Mouse (Mus musculus) kidney, postnatal 0 days (tissue): ENCODE results near the gene Arhgap5. TPM values are rescaled to one million over a fixed set of nuclear protein-coding genes. Genes with fewer than 3 reads are reported as not detected.

Experiments used
- ATAC-seq: fragments of 200-750 bp; cut with Nextera tagmentation; replicated peaks from 2 replicates; pipeline ENCODE4 v1.8.0; 2017; ENCODE audit warnings: low read depth, moderate number of reproducible peaks, moderate TSS enrichment, moderate library complexity; ENCODE audit not compliant: low FRiP score
- DNase-seq: peaks from one replicate; pipeline ENCODE4 v3.0.0-alpha.2; 2016; ENCODE audit warnings: low spot score
- H3K27ac ChIP-seq: fragments of 300-500 bp; sonication (generic); 2 replicates; pipeline ENCODE4 v1.5.1; 2014; ENCODE audit warnings: mild to moderate bottlenecking
- H3K27me3 ChIP-seq: fragments of 300-500 bp; sonication (generic); 2 replicates; pipeline ENCODE4 v1.6.1; 2014; ENCODE audit warnings: low read length, mixed read lengths; ENCODE audit not compliant: insufficient read depth
- H3K36me3 ChIP-seq: fragments of 300-500 bp; sonication (generic); 2 replicates; pipeline ENCODE4 v1.6.1; 2014; ENCODE audit warnings: low read length, mixed read lengths; ENCODE audit not compliant: insufficient read depth
- H3K4me1 ChIP-seq: fragments of 300-500 bp; sonication (generic); replicated peaks from 2 replicates; pipeline ENCODE4 v1.6.1; 2014; ENCODE audit warnings: antibody characterized with exemption, low read length, mixed read lengths; ENCODE audit not compliant: insufficient read depth
- H3K4me2 ChIP-seq: fragments of 300-500 bp; sonication (generic); 2 replicates; pipeline ENCODE4 v1.6.1; 2014; ENCODE audit warnings: mild to moderate bottlenecking, low read length, moderate library complexity, mixed read lengths
- H3K4me3 ChIP-seq: fragments of 300-500 bp; sonication (generic); replicated peaks from 2 replicates; pipeline ENCODE4 v1.5.1; 2014; ENCODE audit warnings: low read depth, low read length
- H3K9ac ChIP-seq: fragments of 300-500 bp; sonication (generic); 2 replicates; pipeline ENCODE4 v1.6.1; 2014; ENCODE audit warnings: low read depth, low read length
- H3K9me3 ChIP-seq: fragments of 300-500 bp; sonication (generic); replicated peaks from 2 replicates; pipeline ENCODE4 v1.6.1; 2016; ENCODE audit warnings: low read length, inconsistent platforms, mixed read lengths
- CTCF ChIP-seq: IDR thresholded peaks from 2 replicates; pipeline ENCODE4 v1.5.1; 2016; ENCODE audit warnings: antibody characterized with exemption, low read depth, mild to moderate bottlenecking, moderate library complexity
- WGBS: fragments of 180-500 bp; shearing (Covaris S2); extraction: QIAGEN DNeasy Blood & Tissue Kit; methylation state at CpG from one replicate; pipeline ENCODE4 v1.1.7; 2014; 5-methylcytosine and 5-hydroxymethylcytosine counted together
- polyA plus RNA-seq: library from polyadenylated mRNA; unstranded; fragments of >200 nt; fragmentation: Nextera tagmentation; extraction: Ambion mirVana; gene quantifications from 2 replicates; pipeline ENCODE4 v1.2.1, GENCODE M21; 2015

The Arhgap5 gene
- polyA plus RNA-seq, 1 experiment from 2014 or later: 42.5 TPM

DNA sequence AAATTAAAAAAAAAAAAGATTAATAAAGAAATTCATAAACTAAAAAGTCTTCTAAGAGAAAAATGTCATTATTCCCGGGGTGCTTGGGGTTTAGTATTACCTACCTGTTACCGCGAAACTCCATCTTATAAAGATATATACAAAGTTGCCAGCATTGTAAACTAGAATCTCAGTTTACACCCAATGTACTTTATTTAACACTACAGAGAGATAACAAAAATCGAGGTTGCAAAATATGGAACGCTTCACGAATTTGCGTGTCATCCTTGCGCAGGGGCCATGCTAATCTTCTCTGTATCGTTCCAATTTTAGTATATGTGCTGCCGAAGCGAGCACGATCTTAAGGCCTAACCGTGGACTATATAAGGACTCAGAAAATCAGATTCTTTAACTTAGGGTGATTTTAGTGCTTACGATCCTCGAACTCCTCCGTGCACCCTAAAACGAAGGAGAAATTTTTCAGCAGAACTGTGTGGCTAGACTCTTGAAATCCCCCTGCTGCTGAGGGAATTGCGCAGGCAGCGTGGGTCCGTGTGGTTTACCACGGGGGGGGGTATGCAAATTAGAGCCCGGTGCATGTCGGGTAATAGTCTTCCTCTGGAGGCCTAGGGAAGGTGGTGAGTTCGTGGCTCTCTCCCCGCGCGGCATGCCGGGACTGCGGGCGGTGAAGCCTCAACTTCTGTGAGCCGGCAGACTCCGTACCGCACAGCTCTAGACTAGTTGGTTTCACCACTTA is 100.7 kb downstream of the Arhgap5 start:
- peak; percentile 96 for DNase-seq
- Histone ChIP-seq H3K27me3 (no peaks in the 10 kb centered on the region), H3K27ac (peak overlapping the region; percentile 91), H3K4me2 (peak overlapping the region; percentile 61), H3K9ac (peak overlapping the region; percentile 87), H3K4me1 (no peaks in the 10 kb centered on the region; the same call in 1 of the 2 replicates), H3K9me3 (no peaks in the 10 kb centered on the region), H3K36me3 (no peaks in the 10 kb centered on the region), H3K4me3 (peak overlapping the region; percentile 70)
- TF ChIP-seq CTCF: no peak
- WGBS: under 1% methylated on average over 33 of the region's 33 CpGs
- ATAC-seq: peak; percentile 87

DNA sequence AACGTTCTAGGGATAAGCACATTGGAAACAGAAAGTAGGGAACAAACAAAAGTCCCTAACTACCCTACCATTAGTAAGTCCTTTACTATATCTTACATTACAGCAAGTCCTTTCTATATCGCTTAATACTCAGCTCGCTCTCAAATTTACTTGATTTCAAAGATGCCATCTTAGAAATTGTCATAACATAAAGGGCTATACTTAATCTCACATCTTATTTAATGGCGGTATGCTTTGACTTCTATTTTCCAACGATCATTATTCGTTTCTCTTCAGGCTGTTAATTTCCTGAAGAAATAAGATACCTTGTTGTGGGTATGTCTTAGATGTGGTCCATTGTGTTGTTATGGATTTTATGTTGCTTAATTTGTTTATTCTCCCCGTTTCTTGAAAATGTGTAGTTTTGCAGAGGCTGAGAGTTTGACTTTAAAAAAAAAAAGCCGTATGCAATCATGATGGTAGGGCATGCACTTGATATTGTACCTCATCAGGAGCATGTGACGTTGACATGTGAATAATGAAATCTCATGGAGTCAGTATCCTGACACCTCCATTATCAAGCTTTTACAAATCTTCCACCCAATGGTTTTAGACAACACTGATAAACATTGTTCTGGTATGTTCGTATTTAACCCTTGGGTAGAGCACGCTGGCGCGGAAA is 101.3 kb downstream of the Arhgap5 start:
- H3K9ac ChIP-seq: peak overlapping the region; percentile 87
- peak overlapping the region; percentile 91 for H3K27ac ChIP-seq
- no peak for ATAC-seq
- H3K9me3 ChIP-seq: no peaks in the 10 kb centered on the region
- no peaks in the 10 kb centered on the region for H3K36me3 ChIP-seq
- no peaks in the 10 kb centered on the region for H3K27me3 ChIP-seq
- peak overlapping the region; percentile 61 for H3K4me2 ChIP-seq
- 46% methylated on average over 13 of the region's 13 CpGs for WGBS
- H3K4me3 ChIP-seq: peak overlapping the region; percentile 70
- DNase-seq: no peak
- no peaks in the 10 kb centered on the region; the same call in 1 of the 2 replicates for H3K4me1 ChIP-seq
- no peak for TF ChIP-seq CTCF

DNA sequence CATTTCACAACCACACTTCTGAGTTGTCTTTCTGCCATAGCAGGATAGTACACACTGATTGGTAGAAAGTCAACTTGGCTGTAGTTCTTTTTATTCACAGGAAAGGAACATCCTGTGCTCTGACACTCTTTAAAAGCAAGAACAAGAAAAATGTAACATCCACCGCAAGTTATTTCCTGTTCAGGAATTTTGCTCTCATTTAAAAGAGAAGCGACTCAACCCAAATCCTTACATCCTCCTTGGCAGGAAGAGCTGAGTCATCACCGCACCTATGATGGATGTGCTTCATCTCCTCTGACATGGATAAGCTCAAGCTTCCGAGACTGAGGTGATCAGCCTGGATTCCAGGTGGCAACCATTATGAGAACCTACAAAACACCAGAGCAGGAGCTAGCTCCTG is 103.6 kb downstream of the Arhgap5 start:
- no peaks in the 10 kb centered on the region for H3K36me3 ChIP-seq
- H3K27ac ChIP-seq: no peak overlapping the region
- 60% methylated on average over 4 of the region's 4 CpGs for WGBS
- H3K4me3 ChIP-seq: no peak overlapping the region
- no peaks in the 10 kb centered on the region; the same call in 1 of the 2 replicates for H3K4me1 ChIP-seq
- DNase-seq (peak; percentile 11), ATAC-seq (no peak)
- H3K9ac ChIP-seq: no peak overlapping the region
- no peaks in the 10 kb centered on the region for H3K27me3 ChIP-seq
- no peak for TF ChIP-seq CTCF
- H3K9me3 ChIP-seq: no peaks in the 10 kb centered on the region
- H3K4me2 ChIP-seq: no peak overlapping the region

DNA sequence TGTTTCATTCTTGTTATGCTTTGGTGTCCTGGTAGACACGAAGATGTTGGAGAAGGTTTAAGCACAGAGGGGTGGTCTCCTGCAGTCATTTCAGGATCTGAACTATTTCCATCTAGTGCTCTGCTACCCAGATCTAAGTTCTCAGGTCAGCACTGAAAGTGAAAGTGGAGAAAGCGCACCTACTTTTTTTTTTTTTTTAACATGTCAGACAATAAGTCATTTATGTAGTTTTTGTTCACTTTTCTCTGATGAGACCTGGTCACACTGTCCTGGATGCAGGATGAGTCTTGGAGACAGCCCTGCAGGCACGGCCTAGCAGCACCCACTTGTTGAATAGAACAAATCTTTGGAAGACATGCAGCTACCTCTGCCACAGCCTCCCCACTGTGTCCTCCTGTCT is 111.9 kb downstream of the Arhgap5 start:
- H3K4me3 ChIP-seq: no peak overlapping the region
- TF ChIP-seq CTCF: no peak
- H3K27ac ChIP-seq: no peak overlapping the region
- H3K4me2 ChIP-seq: no peak overlapping the region
- WGBS: 83% methylated on average over 3 of the region's 3 CpGs
- H3K9ac ChIP-seq: no peak overlapping the region
- no peaks in the 10 kb centered on the region for H3K27me3 ChIP-seq
- no peaks in the 10 kb centered on the region for H3K4me1 ChIP-seq
- DNase-seq: no peak
- H3K36me3 ChIP-seq: no peaks in the 10 kb centered on the region
- no peak for ATAC-seq
- no peaks in the 10 kb centered on the region for H3K9me3 ChIP-seq

DNA sequence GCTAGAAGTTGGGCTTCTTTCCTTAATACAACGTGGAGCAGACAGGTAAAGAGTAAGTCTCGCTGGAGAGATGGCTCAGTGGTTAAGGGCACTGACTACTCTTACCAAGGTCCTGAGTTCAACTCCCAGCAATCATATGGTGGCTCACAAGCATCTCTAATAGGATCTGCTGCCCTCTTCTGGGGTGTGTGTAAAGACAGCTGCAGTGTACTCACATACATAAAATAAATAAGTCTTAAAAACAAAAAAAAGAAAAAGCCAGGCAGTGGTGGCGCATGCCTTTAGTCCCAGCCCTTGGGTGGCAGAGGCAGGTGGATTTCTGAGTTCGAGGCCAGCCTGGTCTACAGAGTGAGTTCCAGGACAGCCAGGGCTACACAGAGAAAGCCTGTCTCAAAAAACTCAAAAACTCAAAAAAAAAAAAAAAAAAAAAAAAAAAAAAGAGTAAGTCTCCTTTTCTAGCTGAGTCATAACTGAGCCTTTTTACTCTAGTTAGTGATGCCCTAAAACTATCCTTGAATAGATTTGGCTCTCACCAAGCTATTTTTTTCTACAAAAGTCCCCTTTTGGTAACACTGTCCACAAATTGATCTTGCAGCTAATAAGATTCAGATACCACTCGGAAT is 114.8 kb downstream of the Arhgap5 start:
- Histone ChIP-seq H3K36me3 (no peaks in the 10 kb centered on the region), H3K4me2 (no peak overlapping the region), H3K27ac (no peak overlapping the region), H3K9ac (no peak overlapping the region), H3K9me3 (no peaks in the 10 kb centered on the region), H3K4me1 (no peaks in the 10 kb centered on the region), H3K27me3 (no peaks in the 10 kb centered on the region), H3K4me3 (no peak overlapping the region)
- 83% methylated on average over 5 of the region's 5 CpGs for WGBS
- no peak for ATAC-seq
- DNase-seq: no peak
- peak; percentile 29; the same call in 1 of the 2 replicates for TF ChIP-seq CTCF

DNA sequence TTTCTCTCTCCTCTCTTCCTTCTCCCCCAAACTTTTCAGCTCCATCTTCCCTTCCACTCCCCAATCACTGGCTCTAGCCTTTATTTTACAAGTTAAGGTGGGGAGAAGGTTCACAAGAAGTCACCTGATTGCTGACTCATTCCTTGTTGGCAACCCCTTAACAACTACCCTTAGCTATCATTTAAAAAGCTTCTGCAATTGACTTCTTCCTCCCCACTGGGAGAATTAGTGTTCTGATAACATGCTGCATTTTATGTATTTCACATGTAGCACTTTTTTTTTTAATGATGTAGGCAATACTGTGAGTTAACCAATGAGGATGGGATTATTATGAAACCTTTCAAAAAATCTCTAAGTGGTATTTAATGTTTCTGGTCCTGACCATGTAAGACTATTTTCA is 115.9 kb downstream of the Arhgap5 start:
- DNase-seq (no peak), ATAC-seq (no peak)
- Histone ChIP-seq H3K4me2 (no peak overlapping the region), H3K4me1 (no peaks in the 10 kb centered on the region), H3K9ac (no peak overlapping the region), H3K27ac (no peak overlapping the region), H3K4me3 (no peak overlapping the region), H3K27me3 (no peaks in the 10 kb centered on the region), H3K36me3 (no peaks in the 10 kb centered on the region), H3K9me3 (no peaks in the 10 kb centered on the region)
- no peak for TF ChIP-seq CTCF

Other genes with a start within 250 kb of the Arhgap5 start
- gene Akap6, start 195.4 kb downstream of the Arhgap5 start, polyA plus RNA-seq: 0.11 and 0.15 TPM in 2 replicates